Mouse (Mus musculus) heart, embryonic 14.5 days (tissue): ENCODE measurements at regions not wholly inside any gene's neighbourhood (a gene's known extent, or its start where the extent isn't known, plus 50 kb on each side); places are given as distances from the start of the nearest gene placed in this dataset.

Source experiments
- ATAC-seq: fragments of 200-750 bp; cut with Nextera tagmentation; 2 replicates; pipeline ENCODE4 v1.8.0; 2017; ENCODE audit warnings: low read depth, moderate TSS enrichment; ENCODE audit not compliant: insufficient number of reproducible peaks, insufficient read depth, low FRiP score
- H3K27ac ChIP-seq, 2 experiments: fragments of 200-500 bp in 1 of 2; fragments of 300-500 bp in 1 of 2; sonication (generic) in 1 of 2; replicated peaks in 1 of 2; 2 replicates each; pipeline ENCODE4 v1.5.1; 2012 to 2014; ENCODE audit warnings: low read depth in 2 of 2, low read length in 2 of 2, control low read depth in 1 of 2, mild to moderate bottlenecking in 1 of 2, mixed read lengths in 1 of 2; ENCODE audit not compliant: control insufficient read depth in 1 of 2, insufficient read depth in 1 of 2
- H3K27me3 ChIP-seq: fragments of 300-500 bp; sonication (generic); 2 replicates; pipeline ENCODE4 v1.6.1; 2014; ENCODE audit warnings: mild to moderate bottlenecking, low read length, control low read depth; ENCODE audit not compliant: control insufficient read depth, insufficient read depth
- H3K36me3 ChIP-seq: fragments of 300-500 bp; sonication (generic); 2 replicates; pipeline ENCODE4 v1.6.1; 2014; ENCODE audit warnings: mild to moderate bottlenecking, control low read depth, low read length, mixed read lengths; ENCODE audit not compliant: control insufficient read depth, insufficient read depth
- H3K4me1 ChIP-seq, 2 experiments: fragments of 200-500 bp in 1 of 2; fragments of 300-500 bp in 1 of 2; sonication (generic) in 1 of 2; 2 replicates each; pipeline ENCODE4 v1.6.1; 2012 to 2014; ENCODE audit warnings: low read length in 2 of 2, control low read depth in 1 of 2, mixed read lengths in 1 of 2; ENCODE audit not compliant: control insufficient read depth in 2 of 2, insufficient read depth in 2 of 2
- H3K4me2 ChIP-seq: fragments of 300-500 bp; sonication (generic); 2 replicates; pipeline ENCODE4 v1.6.1; 2014; ENCODE audit warnings: mild to moderate bottlenecking, low read length
- H3K4me3 ChIP-seq, 2 experiments: fragments of 200-500 bp in 1 of 2; fragments of 300-500 bp in 1 of 2; sonication (generic) in 1 of 2; 2 replicates each; pipeline ENCODE4 v1.5.1; 2012 to 2014; ENCODE audit warnings: low read length in 2 of 2, mild to moderate bottlenecking in 2 of 2, control low read depth in 1 of 2, low read depth in 1 of 2, moderate library complexity in 1 of 2; ENCODE audit not compliant: control insufficient read depth in 1 of 2, insufficient read depth in 1 of 2
- H3K9ac ChIP-seq: fragments of 300-500 bp; sonication (generic); 2 replicates; pipeline ENCODE4 v1.6.1; 2014; ENCODE audit warnings: mild to moderate bottlenecking, low read length
- H3K9me3 ChIP-seq: fragments of 300-500 bp; sonication (generic); 2 replicates; pipeline ENCODE4 v1.6.1; 2016; ENCODE audit warnings: low read length, control low read depth; ENCODE audit not compliant: control insufficient read depth
- WGBS: fragments of 180-500 bp; shearing (Covaris S2); extraction: QIAGEN DNeasy Blood & Tissue Kit; methylation state at CpG from one replicate; pipeline ENCODE4 v1.1.7; 2014; 5-methylcytosine and 5-hydroxymethylcytosine counted together

GRCm38 (mm10) chr13:31465141-31465540, 90.8 kb upstream of the Foxq1 start:
- Histone ChIP-seq H3K27ac (no peak overlapping the region), H3K9me3 (no peaks in the 10 kb centered on the region), H3K9ac (no peak overlapping the region), H3K36me3 (no peaks in the 10 kb centered on the region), H3K4me3 (no peak overlapping the region), H3K4me1 (no peaks in the 10 kb centered on the region), H3K27me3 (no peaks in the 10 kb centered on the region), H3K4me2 (no peak overlapping the region)
- ATAC-seq = no peak
- 65% methylated on average over 8 of the region's 8 CpGs for WGBS

- ATAC-seq = no peak
- no peaks in the 10 kb centered on the region for H3K9me3 ChIP-seq
- H3K27ac ChIP-seq = no peak overlapping the region
- 78% methylated on average over 4 of the region's 4 CpGs for WGBS
- H3K27me3 ChIP-seq = no peaks in the 10 kb centered on the region
- no peak overlapping the region for H3K4me2 ChIP-seq
- no peaks in the 10 kb centered on the region for H3K36me3 ChIP-seq
- H3K9ac ChIP-seq = no peak overlapping the region
- no peaks in the 10 kb centered on the region for H3K4me1 ChIP-seq
- H3K4me3 ChIP-seq = no peak overlapping the region
Observed at GRCm38 (mm10) chr13:31465711-31466110, 90.2 kb upstream of the Foxq1 start.

- H3K36me3 ChIP-seq = no peaks in the 10 kb centered on the region
- no peak overlapping the region for H3K9ac ChIP-seq
- H3K4me1 ChIP-seq = no peaks in the 10 kb centered on the region
- H3K9me3 ChIP-seq = no peaks in the 10 kb centered on the region
- H3K4me3 ChIP-seq = no peak overlapping the region
- no peak overlapping the region for H3K4me2 ChIP-seq
- no peaks in the 10 kb centered on the region for H3K27me3 ChIP-seq
- H3K27ac ChIP-seq = no peak overlapping the region
- ATAC-seq = no peak
- 77% methylated on average over 3 of the region's 3 CpGs for WGBS
Observed at GRCm38 (mm10) chr13:31468131-31468530, 87.8 kb upstream of the Foxq1 start.

GRCm38 (mm10) chr13:31468983-31469382, 87.0 kb upstream of the Foxq1 start:
- no peak for ATAC-seq
- 70% methylated on average over 3 of the region's 3 CpGs for WGBS
- Histone ChIP-seq H3K9ac (no peak overlapping the region), H3K27ac (no peak overlapping the region), H3K9me3 (no peaks in the 10 kb centered on the region), H3K4me3 (no peak overlapping the region), H3K4me2 (no peak overlapping the region), H3K36me3 (no peaks in the 10 kb centered on the region), H3K27me3 (no peaks in the 10 kb centered on the region), H3K4me1 (no peaks in the 10 kb centered on the region)

- H3K36me3 ChIP-seq = no peaks in the 10 kb centered on the region
- 77% methylated on average over 5 of the region's 5 CpGs for WGBS
- no peaks in the 10 kb centered on the region for H3K4me1 ChIP-seq
- H3K9me3 ChIP-seq = no peaks in the 10 kb centered on the region
- no peak for ATAC-seq
- H3K9ac ChIP-seq = no peak overlapping the region
- no peak overlapping the region for H3K4me3 ChIP-seq
- H3K4me2 ChIP-seq = no peak overlapping the region
- no peaks in the 10 kb centered on the region for H3K27me3 ChIP-seq
- H3K27ac ChIP-seq = no peak overlapping the region
Observed at GRCm38 (mm10) chr13:31472366-31472765, 83.6 kb upstream of the Foxq1 start.

GRCm38 (mm10) chr13:31472804-31473203, 83.1 kb upstream of the Foxq1 start:
- no peaks in the 10 kb centered on the region for H3K27me3 ChIP-seq
- no peaks in the 10 kb centered on the region for H3K36me3 ChIP-seq
- H3K4me2 ChIP-seq = no peak overlapping the region
- no peak overlapping the region for H3K4me3 ChIP-seq
- WGBS = 65% methylated on average over 4 of the region's 4 CpGs
- no peaks in the 10 kb centered on the region for H3K4me1 ChIP-seq
- H3K27ac ChIP-seq = no peak overlapping the region
- ATAC-seq = no peak
- H3K9ac ChIP-seq = no peak overlapping the region
- H3K9me3 ChIP-seq = no peaks in the 10 kb centered on the region

GRCm38 (mm10) chr13:31473275-31473674, 82.7 kb upstream of the Foxq1 start:
- Histone ChIP-seq H3K9me3 (no peaks in the 10 kb centered on the region), H3K27me3 (no peaks in the 10 kb centered on the region), H3K36me3 (no peaks in the 10 kb centered on the region), H3K4me1 (no peaks in the 10 kb centered on the region), H3K27ac (no peak overlapping the region), H3K4me2 (no peak overlapping the region), H3K9ac (no peak overlapping the region), H3K4me3 (no peak overlapping the region)
- ATAC-seq = no peak
- WGBS = 79% methylated on average over 1 of the region's 1 CpGs

- no peak overlapping the region for H3K9ac ChIP-seq
- no peak for ATAC-seq
- no peaks in the 10 kb centered on the region for H3K36me3 ChIP-seq
- H3K4me3 ChIP-seq = no peak overlapping the region
- no peaks in the 10 kb centered on the region for H3K9me3 ChIP-seq
- no peak overlapping the region for H3K4me2 ChIP-seq
- H3K27ac ChIP-seq = no peak overlapping the region
- 48% methylated on average over 3 of the region's 3 CpGs for WGBS
- no peaks in the 10 kb centered on the region for H3K27me3 ChIP-seq
- no peaks in the 10 kb centered on the region for H3K4me1 ChIP-seq
Observed at GRCm38 (mm10) chr13:31475845-31476244, 80.1 kb upstream of the Foxq1 start.
